Mouse (Mus musculus): ENCODE data around the gene Add2. TPM values are rescaled to one million over a fixed set of nuclear protein-coding genes. Genes with fewer than 3 reads are reported as not detected.

Gene Add2
- polyA plus RNA-seq, 1 experiment, result 109 TPM

DNA sequence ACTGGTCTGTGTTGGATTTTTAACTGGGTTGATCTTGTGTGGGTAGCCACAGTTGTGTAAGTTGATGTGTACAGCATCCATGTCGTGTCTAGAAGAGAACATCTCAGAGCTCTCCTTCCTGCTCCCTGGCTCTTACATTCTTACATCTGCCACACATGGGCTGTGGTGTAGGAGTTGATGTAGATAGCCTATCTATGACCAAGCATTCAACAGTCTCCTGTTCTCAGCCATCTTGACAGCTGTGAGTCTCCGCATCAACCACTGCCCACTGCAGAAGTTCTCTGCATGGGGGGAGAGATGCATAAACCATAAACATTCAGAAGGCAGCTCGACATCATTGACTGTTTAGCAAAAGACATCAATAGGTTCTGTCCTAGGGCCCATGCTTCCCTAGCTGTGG lies 41.4 kb downstream of the Add2 start:
- TF ChIP-seq GATA1 (IDR thresholded peaks at IDR 0.05; ENCODE audit: low read length), result no peak

DNA sequence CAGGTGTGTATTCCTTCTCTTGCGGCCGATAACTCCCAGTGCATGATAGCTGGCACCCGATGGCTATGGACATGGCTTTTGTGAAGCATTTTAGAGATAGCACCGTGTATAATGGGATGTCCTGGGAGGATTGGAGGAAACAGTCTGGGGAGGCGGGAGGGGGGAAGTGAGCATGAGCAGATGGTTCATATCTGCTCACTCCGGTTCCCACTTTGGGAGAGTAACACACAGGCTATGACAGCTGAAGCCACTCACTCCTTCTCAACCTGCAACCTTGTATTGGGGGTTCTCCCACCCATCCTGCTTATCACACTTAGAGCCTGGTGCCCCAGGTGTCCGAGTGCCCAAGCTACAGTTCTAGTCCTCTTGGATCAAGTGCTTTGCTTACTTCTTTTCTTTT lies 41.8 kb downstream of the Add2 start:
- TF ChIP-seq GATA1 (IDR thresholded peaks at IDR 0.05; ENCODE audit: low read length), result no peak

DNA sequence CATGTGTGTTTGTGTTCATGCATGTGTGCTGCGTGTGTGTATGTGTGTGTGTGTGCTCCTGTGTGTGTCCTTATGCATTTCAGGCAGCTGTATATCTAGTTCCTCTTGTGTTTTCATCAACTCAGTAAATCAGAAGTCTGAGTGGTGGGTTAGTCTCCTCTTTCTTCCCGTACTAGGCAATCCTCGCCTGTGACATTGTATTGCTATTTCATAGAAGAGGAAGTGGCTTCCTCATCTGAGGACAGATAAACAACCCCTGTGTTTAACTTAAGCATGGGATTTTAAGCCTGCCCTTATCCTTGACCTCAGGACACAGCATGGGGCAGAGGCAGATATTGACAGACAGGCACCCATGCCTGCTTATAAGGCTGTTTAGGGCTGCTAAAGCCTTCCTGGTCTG lies 45.4 kb downstream of the Add2 start:
- peak; percentile 11 for TF ChIP-seq GATA1 (IDR thresholded peaks at IDR 0.05; ENCODE audit: low read length)

DNA sequence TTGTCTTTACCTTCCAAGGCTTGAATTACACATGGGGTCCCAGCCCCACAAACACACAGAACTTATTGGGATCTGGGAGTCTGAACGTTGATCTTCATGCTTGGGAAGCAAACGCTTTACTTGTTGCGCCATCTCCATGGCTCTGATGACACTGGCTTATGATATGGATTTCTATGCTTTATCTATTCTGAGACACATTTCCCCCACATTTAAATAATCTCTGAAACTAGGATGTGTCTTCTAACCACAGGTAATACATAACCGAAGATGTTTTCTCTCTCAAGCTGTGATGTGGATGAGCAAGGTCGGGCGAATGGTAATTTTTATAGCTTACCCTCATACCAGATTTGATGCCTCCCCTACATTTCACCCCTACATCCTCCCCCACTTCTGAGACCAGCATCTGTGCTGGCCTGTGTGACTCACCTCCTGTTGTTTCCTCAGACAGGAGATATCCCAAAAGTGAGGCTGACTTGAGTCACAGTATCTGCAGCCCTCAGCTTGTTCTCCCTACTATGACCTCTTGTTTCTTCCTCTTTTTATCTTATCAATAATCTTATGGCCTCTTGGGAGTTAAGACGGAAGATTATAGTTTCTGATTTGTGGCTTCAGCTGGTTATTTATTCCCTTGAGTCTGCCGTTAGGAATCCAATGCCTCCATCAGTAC lies 46.2 kb downstream of the Add2 start:
- peak; percentile 68 for TF ChIP-seq GATA1 (IDR thresholded peaks at IDR 0.05; ENCODE audit: low read length)

DNA sequence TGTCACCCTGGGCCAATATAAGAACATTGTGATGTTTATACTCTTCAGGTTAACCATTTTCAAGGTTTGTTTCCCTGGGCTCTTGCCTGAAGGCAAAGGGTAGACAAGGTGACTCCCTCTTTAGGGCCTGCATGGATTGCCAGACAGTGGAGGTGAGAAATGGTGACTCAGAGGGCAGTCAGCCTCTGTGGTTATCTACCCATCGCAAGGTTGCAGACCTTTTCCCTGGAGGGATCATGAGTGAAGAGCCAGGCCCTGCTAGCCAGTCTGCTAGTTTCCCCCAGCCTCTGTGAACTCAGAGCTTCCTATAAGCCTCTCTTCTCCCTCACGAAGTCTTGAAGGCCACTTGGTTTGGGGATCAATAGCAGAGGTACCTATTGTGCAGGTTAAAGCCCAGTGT lies 48.0 kb downstream of the Add2 start:
- no peak for TF ChIP-seq GATA1 (IDR thresholded peaks at IDR 0.05; ENCODE audit: low read length)

DNA sequence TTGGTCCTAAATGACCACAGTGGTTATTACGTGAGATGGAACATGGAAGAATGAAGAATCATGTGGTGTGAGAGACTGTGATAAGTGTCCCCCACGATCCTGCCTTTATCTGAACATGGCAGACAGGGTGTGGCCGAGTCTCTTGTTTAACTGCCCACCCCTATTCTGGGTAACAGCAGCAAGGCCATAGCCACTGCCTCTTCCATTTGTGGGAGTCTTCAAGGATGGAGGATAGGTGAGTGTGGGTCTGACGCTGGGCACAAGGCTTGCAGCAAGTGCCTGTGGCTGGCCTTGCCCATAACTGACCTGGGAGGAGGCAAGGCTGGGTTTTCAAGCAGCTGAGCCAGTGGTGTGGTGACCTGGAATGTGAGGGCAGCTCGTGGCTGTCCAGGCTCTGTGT lies 49.4 kb downstream of the Add2 start:
- TF ChIP-seq GATA1 (IDR thresholded peaks at IDR 0.05; ENCODE audit: low read length), result peak; percentile 69

DNA sequence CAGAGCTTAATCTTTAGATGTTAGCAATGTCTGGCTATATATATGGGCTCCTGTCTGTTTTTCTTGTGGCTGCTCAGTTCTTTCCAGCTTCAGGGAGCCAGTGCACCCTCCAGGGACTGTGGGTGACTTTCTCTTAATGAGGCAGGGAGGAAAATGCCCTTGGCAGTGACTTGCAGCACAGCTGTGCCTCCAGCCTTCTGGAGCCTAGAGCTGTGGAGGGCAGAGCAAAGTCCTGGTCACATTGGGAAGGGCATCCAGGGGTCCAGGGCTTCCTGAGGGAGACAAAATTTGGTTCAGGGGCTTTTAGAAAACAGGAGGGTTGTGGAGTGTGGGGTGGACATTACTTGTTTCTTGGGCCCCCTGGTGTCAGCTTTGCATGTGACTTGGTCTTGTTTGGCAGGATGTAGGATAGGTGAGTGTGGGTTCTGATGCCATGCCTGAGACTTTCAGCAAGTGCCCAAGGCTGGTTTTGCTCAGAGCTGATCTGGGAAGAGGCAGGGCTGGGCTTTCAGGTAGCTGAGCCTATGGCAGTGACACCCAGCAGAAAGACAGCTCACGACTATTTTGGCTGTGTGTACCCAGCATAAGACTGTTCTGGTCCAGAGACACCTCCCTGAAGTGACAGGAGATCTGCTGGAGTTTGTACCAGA lies 50.0 kb downstream of the Add2 start:
- no peak for TF ChIP-seq GATA1 (IDR thresholded peaks at IDR 0.05; ENCODE audit: low read length)

DNA sequence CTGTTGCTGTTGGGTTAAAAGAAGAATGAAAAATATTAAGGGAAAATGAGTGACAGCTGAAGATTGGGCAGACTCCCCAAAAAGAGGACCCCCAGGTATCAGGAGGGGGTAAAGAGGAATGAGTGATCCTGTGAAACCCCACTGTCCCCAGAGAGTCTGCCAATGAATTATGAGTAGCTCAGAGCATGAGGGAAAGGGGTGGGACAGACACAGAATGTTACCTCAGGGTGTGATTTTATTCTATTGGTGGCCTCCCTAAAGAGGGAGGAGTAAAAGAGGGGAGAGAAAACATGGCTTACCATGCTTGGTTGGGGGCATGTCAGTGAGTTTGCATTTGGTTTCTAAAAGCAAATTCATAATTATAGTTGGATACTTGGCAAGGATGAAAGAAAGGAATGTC lies 50.8 kb downstream of the Add2 start:
- TF ChIP-seq GATA1 (IDR thresholded peaks at IDR 0.05; ENCODE audit: low read length), result no peak

DNA sequence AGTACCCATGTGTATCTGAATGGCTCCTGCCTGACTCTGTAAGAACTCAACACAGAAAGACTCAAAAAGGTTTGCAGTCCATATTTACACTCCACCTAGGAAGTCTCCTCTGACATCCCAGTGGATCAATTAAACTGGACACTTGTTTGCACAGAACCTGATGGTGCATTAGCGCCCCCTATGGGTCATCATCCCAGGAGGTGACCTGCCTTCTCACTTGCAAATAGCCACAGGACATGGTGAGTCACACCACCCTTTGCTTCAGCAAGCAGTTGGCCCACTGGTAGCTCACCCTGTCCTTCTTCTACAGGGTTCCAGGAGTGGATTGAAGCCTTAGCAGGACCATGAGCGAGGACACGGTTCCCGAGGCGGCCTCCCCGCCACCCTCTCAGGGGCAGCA lies 57.0 kb downstream of the Add2 start:
- TF ChIP-seq GATA1 (IDR thresholded peaks at IDR 0.05; ENCODE audit: low read length), result no peak

DNA sequence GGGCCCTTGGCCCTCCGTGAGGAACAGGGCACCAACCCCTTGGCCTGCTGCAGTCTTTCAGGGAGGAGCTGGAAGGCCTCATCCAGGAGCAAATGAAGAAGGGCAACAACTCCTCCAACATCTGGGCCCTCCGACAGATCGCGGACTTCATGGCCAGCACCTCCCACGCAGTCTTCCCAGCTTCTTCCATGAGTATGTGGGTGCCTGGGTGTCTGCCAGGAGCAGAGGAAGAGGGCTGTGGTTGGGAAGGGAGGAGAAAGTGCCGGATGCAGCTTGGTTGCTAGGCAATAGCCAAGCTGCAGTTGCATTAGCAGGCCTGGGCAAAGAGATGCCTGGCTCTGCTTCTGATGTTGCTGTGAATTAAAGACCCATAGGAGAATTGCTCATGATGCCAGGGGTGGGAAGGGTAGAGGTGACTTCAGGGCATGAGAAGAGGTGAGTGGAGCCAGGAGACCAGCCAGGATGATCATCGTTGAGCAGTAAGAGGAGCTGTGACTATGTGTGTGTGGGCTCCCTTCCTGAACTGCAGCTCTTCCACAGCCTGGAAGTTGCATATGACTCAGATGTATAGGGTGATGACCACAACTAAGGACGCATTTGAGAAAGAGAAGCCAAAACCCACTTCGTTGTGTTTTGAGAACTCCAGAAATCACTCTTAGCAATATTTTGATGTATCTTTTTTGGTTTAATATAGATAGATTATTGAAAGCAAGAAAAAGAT lies 58.5 kb downstream of the Add2 start:
- no peak for TF ChIP-seq GATA1 (IDR thresholded peaks at IDR 0.05; ENCODE audit: low read length)

DNA sequence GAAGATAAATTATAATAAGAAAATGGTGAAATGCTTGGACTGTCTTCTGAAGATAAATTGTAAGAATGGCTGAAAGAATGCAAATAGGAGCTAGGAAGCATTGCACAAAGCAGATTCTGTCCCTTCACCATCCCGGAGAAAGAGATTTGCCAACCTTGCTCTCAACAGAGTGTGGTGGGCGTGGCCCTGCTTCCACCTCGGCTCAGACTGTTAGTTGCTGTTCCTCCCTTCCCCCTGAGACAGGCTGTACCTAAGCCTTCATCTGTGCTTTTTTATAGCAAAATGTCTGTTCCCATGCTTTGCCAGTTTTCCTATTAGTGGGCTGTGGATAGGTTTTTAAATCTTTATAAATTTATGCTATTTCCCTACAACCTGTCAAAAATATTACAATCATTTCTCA lies 59.3 kb downstream of the Add2 start:
- no peak for TF ChIP-seq GATA1 (IDR thresholded peaks at IDR 0.05; ENCODE audit: low read length)

DNA sequence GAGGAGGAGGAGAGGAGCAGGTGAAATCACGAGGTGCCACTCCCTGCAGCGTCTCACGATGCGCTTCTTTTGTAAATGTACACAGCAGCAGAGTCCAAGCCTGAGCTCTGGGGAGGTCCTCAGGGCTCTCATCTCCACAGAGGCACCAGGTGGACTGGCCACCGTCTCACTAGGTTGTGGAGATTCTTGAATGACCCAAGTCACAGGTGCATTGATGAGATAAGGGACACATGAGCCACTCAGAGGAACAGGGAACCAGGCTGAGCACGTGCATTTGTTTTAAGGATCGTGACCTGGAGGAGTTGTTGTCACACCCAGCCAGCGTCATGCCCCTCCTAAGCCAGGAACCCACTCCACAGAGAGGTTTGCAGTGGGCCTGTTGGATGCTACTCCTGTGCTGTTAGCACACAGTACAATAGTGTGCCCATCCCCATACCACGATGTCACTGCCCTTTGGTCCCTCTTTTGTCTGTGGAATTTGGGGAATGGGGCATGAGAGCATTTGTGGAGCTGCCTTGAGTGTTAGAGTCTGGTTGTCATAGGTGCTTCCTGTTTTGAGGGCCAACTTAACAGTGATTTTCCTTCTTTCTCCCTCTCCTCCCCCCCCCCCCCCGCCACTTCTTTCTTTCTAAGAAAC lies 65.8 kb downstream of the Add2 start:
- TF ChIP-seq GATA1 (IDR thresholded peaks at IDR 0.05; ENCODE audit: low read length), result no peak

DNA sequence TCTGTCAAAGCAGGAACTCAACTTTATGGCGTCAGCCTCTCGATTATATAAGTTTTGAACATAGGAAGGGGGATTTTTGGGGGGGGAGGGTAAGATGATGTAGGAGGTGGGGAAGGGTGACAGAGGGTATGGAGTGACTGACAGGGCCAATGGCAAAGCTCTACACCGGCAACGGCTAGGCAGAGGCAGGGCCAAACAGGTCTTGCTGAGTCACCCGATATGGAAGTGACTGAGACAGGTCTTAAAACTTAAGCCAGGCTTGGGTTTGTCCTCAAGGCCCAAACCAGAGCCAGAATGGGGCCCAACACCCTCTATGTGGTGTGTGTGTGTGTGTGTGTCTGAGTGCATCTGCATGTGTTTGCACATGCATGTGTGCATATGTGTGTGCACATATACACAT lies 67.0 kb downstream of the Add2 start:
- no peak for TF ChIP-seq GATA1 (IDR thresholded peaks at IDR 0.05; ENCODE audit: low read length)

DNA sequence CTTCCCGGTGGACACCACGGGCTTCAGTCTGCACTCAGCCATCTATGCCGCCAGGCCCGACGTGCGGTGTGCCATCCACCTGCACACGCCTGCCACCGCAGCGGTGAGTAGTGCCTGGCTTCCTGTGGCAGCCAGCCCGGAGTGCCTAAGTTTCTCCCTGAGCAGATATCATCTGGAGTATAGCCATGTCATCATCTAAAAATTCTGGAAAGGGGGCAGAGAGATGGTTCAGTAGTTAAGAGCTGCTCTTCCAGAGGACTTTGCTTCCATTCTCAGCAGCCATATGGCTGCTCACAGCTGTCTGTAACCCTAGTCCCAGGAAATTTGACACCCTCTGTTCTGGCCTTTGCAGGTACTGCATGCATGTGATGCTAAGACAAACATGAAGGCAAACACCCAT lies 68.3 kb downstream of the Add2 start:
- TF ChIP-seq GATA1 (IDR thresholded peaks at IDR 0.05; ENCODE audit: low read length), result no peak

DNA sequence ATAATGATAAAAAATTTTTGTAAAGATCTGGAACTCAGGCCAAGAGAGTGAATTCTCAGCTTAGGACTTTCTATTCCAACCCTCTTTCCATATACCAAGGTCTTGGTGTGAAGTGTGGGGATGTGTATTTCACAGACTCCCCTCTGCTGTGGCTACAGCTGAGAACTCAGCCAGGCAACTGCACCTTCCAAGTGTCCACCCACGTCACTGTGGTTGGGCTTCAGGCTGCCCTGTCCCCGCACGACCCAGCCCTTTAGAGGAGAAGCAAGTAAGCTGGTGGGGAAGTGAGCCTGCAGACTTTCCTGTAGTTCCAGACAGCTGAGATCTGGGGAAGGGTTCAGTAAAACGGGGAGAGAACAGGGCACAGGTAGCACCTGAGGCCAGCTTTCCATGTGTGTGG lies 68.7 kb downstream of the Add2 start:
- TF ChIP-seq GATA1 (IDR thresholded peaks at IDR 0.05; ENCODE audit: low read length), result no peak

DNA sequence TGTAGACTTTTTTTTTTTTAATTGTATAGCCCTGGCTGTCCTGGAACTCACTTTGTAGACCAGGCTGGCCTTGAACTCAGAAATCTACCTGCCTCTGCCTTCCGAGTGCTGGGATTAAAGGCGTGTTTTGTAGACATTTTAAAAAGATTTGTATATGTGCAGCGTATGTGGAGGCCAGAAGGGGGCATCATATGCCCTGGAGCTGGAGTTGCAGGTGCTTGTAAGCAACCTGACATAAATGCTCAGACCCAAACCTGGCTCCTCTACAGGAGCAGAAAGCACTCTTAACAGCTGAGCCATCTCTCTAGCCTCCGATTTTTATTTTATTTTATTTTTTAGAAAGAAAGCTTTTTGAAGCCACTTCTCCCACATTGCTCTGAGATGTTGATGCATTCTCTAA lies 70.5 kb downstream of the Add2 start:
- no peak for TF ChIP-seq GATA1 (IDR thresholded peaks at IDR 0.05; ENCODE audit: low read length)
